Mouse (Mus musculus): ENCODE results near the gene Vsx2.

- TF ChIP-seq CTCF (IDR thresholded peaks at IDR 0.05; ENCODE audit: control insufficient read depth, insufficient read depth, insufficient replicate concordance, low read depth, low read length), result no peak
- TF ChIP-seq POLR2A (IDR thresholded peaks at IDR 0.05; ENCODE audit: control insufficient read depth, low read depth, low read length), result no peak
Observed at GRCm38 (mm10) chr12:84569336-84569970, at the start of gene Vsx2.
